ENCODE assay signal across 8 mouse cellular contexts in genomic region chr8:123476911-123477736, GRCm38 (mm10). TPM values are rescaled to one million over a fixed set of nuclear protein-coding genes. Genes with fewer than 3 reads are reported as not detected.
DNase-seq lines count a peak whose midpoint lies in the region; ATAC-seq and TF ChIP-seq lines count a peak whose summit lies in the region.

No protein-coding gene starts in this region.

- H3K27ac ChIP-seq in heart, embryonic 11.5 days (ENCODE audit: low read depth, low read length), result peak overlapping the region; percentile 97; the same call in 1 of the 2 replicates
- no peak overlapping the region for H3K27ac ChIP-seq in CH12.LX (ENCODE audit: insufficient read depth, low read depth)
- H3K27ac ChIP-seq in embryonic facial prominence, embryonic 12.5 days, result peak overlapping the region; percentile 91; the same call in 1 of the 2 replicates
- peak overlapping the region; percentile 98 for H3K27ac ChIP-seq in hindbrain, embryonic 16.5 days (ENCODE audit: low read depth, low read length)
- H3K27ac ChIP-seq in lung, postnatal 0 days (ENCODE audit: low read length), result no peak overlapping the region; the same call in 1 of the 2 replicates

- peak overlapping the region; percentile 89 for H3K4me2 ChIP-seq in heart, embryonic 11.5 days
- peak overlapping the region; percentile 62 for H3K4me2 ChIP-seq in CH12.LX (ENCODE audit: insufficient read depth, low read depth, poor library complexity, severe bottlenecking)
- peak overlapping the region; percentile 87 for H3K4me2 ChIP-seq in embryonic facial prominence, embryonic 12.5 days (replicated peaks)
- peak overlapping the region; percentile 88 for H3K4me2 ChIP-seq in hindbrain, embryonic 16.5 days (ENCODE audit: low read length)
- peak overlapping the region; percentile 73 for H3K4me2 ChIP-seq in lung, postnatal 0 days (replicated peaks; ENCODE audit: low read depth, low read length)

- in situ Hi-C loops in CH12.LX (cut with MboI; ENCODE audit: low pct_ligation_motif_present, low pct_unique_long_range_greater_than_20kb, low sequenced_read_pairs), result no loop called here

- H3K9ac ChIP-seq in heart, embryonic 11.5 days (ENCODE audit: low read depth, low read length), result peak overlapping the region; percentile 88
- H3K9ac ChIP-seq in CH12.LX (ENCODE audit: insufficient read depth, low read depth), result peak overlapping the region; percentile 45
- peak overlapping the region; percentile 75 for H3K9ac ChIP-seq in embryonic facial prominence, embryonic 12.5 days
- H3K9ac ChIP-seq in hindbrain, embryonic 16.5 days (ENCODE audit: low read depth, low read length), result peak overlapping the region; percentile 92
- peak overlapping the region; percentile 51 for H3K9ac ChIP-seq in lung, postnatal 0 days (replicated peaks; ENCODE audit: low read depth)

- no peak for TF ChIP-seq EP300 in CH12.LX (IDR thresholded peaks at IDR 0.05; ENCODE audit: low read length)
- no peak for TF ChIP-seq EP300 in lung, postnatal 0 days (IDR thresholded peaks at IDR 0.05)

- H3K4me1 ChIP-seq in heart, embryonic 11.5 days (ENCODE audit: control insufficient read depth, insufficient read depth, low read length), result peaks cover 9% of the 10 kb centered on the region
- H3K4me1 ChIP-seq in CH12.LX (ENCODE audit: control insufficient read depth in 1 of 2, insufficient read depth in 2 of 2), result peaks cover 13 to 24% of the 10 kb centered on the region in 2 experiments
- H3K4me1 ChIP-seq in embryonic facial prominence, embryonic 12.5 days, result peaks cover 15% of the 10 kb centered on the region
- H3K4me1 ChIP-seq in hindbrain, embryonic 16.5 days (ENCODE audit: control insufficient read depth, insufficient read depth, low read depth, low read length), result peaks cover 17% of the 10 kb centered on the region
- peaks cover 11% of the 10 kb centered on the region; the same call in 1 of the 2 replicates for H3K4me1 ChIP-seq in lung, postnatal 0 days (ENCODE audit: insufficient read depth, low read depth, low read length)

- peaks cover 24% of the 10 kb centered on the region for H3K79me2 ChIP-seq in CH12.LX (replicated peaks; ENCODE audit: control insufficient read depth, extremely low read depth, insufficient read depth, poor library complexity, severe bottlenecking)

- no peaks in the 10 kb centered on the region for H3K9me3 ChIP-seq in heart, embryonic 11.5 days (replicated peaks; ENCODE audit: control insufficient read depth, low read length)
- H3K9me3 ChIP-seq in CH12.LX (replicated peaks; ENCODE audit: low read length), result no peaks in the 10 kb centered on the region
- H3K9me3 ChIP-seq in embryonic facial prominence, embryonic 12.5 days, result no peaks in the 10 kb centered on the region
- H3K9me3 ChIP-seq in hindbrain, embryonic 16.5 days (ENCODE audit: control insufficient read depth, low read length), result no peaks in the 10 kb centered on the region
- no peaks in the 10 kb centered on the region for H3K9me3 ChIP-seq in lung, postnatal 0 days (ENCODE audit: low read length)

- TF ChIP-seq POLR2A in CH12.LX (IDR thresholded peaks at IDR 0.05; ENCODE audit: low read depth, low read length), result no peak

- no peak for TF ChIP-seq CTCF in CH12.LX (conservative IDR thresholded peaks at IDR 0.05 in 1 of 2, IDR thresholded peaks at IDR 0.05 in 1 of 2; ENCODE audit: low read depth in 2 of 2, low read length in 2 of 2)
- no peak for TF ChIP-seq CTCF in lung, postnatal 0 days (IDR thresholded peaks at IDR 0.05)

- no peak for TF ChIP-seq RAD21 in CH12.LX (IDR thresholded peaks at IDR 0.05; ENCODE audit: low read depth, low read length)

- peak overlapping the region; percentile 90 for H3K4me3 ChIP-seq in heart, embryonic 11.5 days (ENCODE audit: low read depth, low read length)
- H3K4me3 ChIP-seq in CH12.LX (replicated peaks in 1 of 3; ENCODE audit: low read depth in 2 of 3, low read length in 2 of 3, poor library complexity in 1 of 3), result peak overlapping the region; percentile 80 to 100 (median 86)
- H3K4me3 ChIP-seq in embryonic facial prominence, embryonic 12.5 days, result peak overlapping the region; percentile 66
- peak overlapping the region; percentile 74 for H3K4me3 ChIP-seq in hindbrain, embryonic 16.5 days (ENCODE audit: low read length)
- peak overlapping the region; percentile 93 for H3K4me3 ChIP-seq in lung, postnatal 0 days (ENCODE audit: low read depth, low read length)

- ATAC-seq in heart, embryonic 11.5 days (replicated peaks; ENCODE audit: insufficient number of reproducible peaks, low FRiP score, low TSS enrichment), result no peak; the same call in 1 of the 2 replicates
- peak; percentile 43; the same call in 1 of the 2 replicates for ATAC-seq in embryonic facial prominence, embryonic 12.5 days (ENCODE audit: insufficient number of reproducible peaks, insufficient read depth, low FRiP score, low TSS enrichment)
- peak; percentile 64 for ATAC-seq in hindbrain, embryonic 16.5 days
- peak; percentile 13 for ATAC-seq in lung, postnatal 0 days

- no peaks in the 10 kb centered on the region for H3K27me3 ChIP-seq in heart, embryonic 11.5 days (ENCODE audit: control insufficient read depth, insufficient read depth, low read length)
- no peaks in the 10 kb centered on the region for H3K27me3 ChIP-seq in CH12.LX (replicated peaks)
- H3K27me3 ChIP-seq in embryonic facial prominence, embryonic 12.5 days, result no peaks in the 10 kb centered on the region
- no peaks in the 10 kb centered on the region for H3K27me3 ChIP-seq in hindbrain, embryonic 16.5 days (replicated peaks; ENCODE audit: control insufficient read depth, insufficient read depth, low read length)
- H3K27me3 ChIP-seq in lung, postnatal 0 days (replicated peaks; ENCODE audit: insufficient read depth, low read length), result no peaks in the 10 kb centered on the region
- no peaks in the 10 kb centered on the region for H3K27me3 ChIP-seq in splenic B cell, adult 2 months (ENCODE audit: control insufficient read depth, insufficient read depth, low read length, poor library complexity, severe bottlenecking)

- peaks cover 7% of the 10 kb centered on the region; the same call in 1 of the 2 replicates for H3K36me3 ChIP-seq in heart, embryonic 11.5 days (ENCODE audit: control insufficient read depth, insufficient read depth, low read length)
- H3K36me3 ChIP-seq in CH12.LX (replicated peaks in 1 of 2; ENCODE audit: control insufficient read depth in 1 of 2, insufficient read depth in 1 of 2, low read length in 1 of 2), result peaks cover 14 to 20% of the 10 kb centered on the region in 2 experiments
- peaks cover 16% of the 10 kb centered on the region for H3K36me3 ChIP-seq in embryonic facial prominence, embryonic 12.5 days
- peaks cover 7% of the 10 kb centered on the region for H3K36me3 ChIP-seq in hindbrain, embryonic 16.5 days (ENCODE audit: control insufficient read depth, insufficient read depth, low read length)
- peaks cover 5% of the 10 kb centered on the region; the same call in 1 of the 2 replicates for H3K36me3 ChIP-seq in lung, postnatal 0 days (ENCODE audit: insufficient read depth, low read length)
- no peaks in the 10 kb centered on the region for H3K36me3 ChIP-seq in splenic B cell, adult 2 months (ENCODE audit: control insufficient read depth, insufficient read depth, low read length, poor library complexity, severe bottlenecking)

- DNase-seq in heart, adult 8-10 months (ENCODE audit: low spot score), result no peak
- DNase-seq in CH12.LX (ENCODE audit: extremely low read depth), result no peak
- peak; percentile 12 for DNase-seq in lung, postnatal 0 days (ENCODE audit: low spot score)
- DNase-seq in splenic B cell, adult 2 months (ENCODE audit: low read depth, low spot score), result peak; percentile 20
- no peak for DNase-seq in gastrocnemius, adult 8-10 months (ENCODE audit: low spot score in 2 of 2)

- dilution Hi-C loops in CH12.LX (cut with MboI; ENCODE audit: extremely low pct_ligation_motif_present, extremely low pct_unique_long_range_greater_than_20kb, low sequenced_read_pairs), result no loop called here

- WGBS in heart, embryonic 11.5 days (ENCODE audit: insufficient replicate concordance), result 8% methylated on average over 34 of the region's 34 CpGs
- WGBS in embryonic facial prominence, embryonic 12.5 days, result 9% methylated on average over 34 of the region's 34 CpGs
- WGBS in hindbrain, embryonic 16.5 days, result 5% methylated on average over 34 of the region's 34 CpGs
- 6% methylated on average over 33 of the region's 34 CpGs for WGBS in lung, postnatal 0 days

RNA-seq across cellular contexts. Expression of gene Afg3l1, which starts 0.6 kb away (rescaled TPM):
- 29.8 and 32.9 TPM in 2 replicates for polyA plus RNA-seq in heart, embryonic 11.5 days (2014; fragmentation: Nextera tagmentation; extraction: Ambion mirVana)
- total RNA-seq in heart, adult 8-10 months (2022), result 10 to 100 TPM; 59.2 to 78.1 (median 73.3) TPM
- total RNA-seq in CH12.LX (2012; rRNA removed) (36.0 and 36.2 TPM in 2 replicates), CH12.LX (2014; rRNA removed) (16.4 and 20.3 TPM in 2 replicates)
- 47.6 and 48.0 TPM in 2 replicates for polyA plus RNA-seq in CH12.LX (2012; ENCODE audit: insufficient read length, low read depth)
- 62.1 and 66.6 TPM in 2 replicates for polyA plus RNA-seq in embryonic facial prominence, embryonic 12.5 days (2016; fragmentation: Nextera tagmentation; extraction: Ambion mirVana)
- 48.7 and 57.4 TPM in 2 replicates for polyA plus RNA-seq in hindbrain, embryonic 16.5 days (2015; fragmentation: Nextera tagmentation; extraction: Ambion mirVana)
- 28.3 and 32.1 TPM in 2 replicates for polyA plus RNA-seq in lung, postnatal 0 days (2015; fragmentation: Nextera tagmentation; extraction: Ambion mirVana)
- total RNA-seq in gastrocnemius, adult 8-10 months (2022), result 10 to 100 TPM; 45.0 to 48.8 (median 47.8) TPM

RNA-seq across cellular contexts. Expression of gene Dbndd1, which starts 38.1 kb away (rescaled TPM):
- polyA plus RNA-seq in heart, embryonic 11.5 days (2014; fragmentation: Nextera tagmentation; extraction: Ambion mirVana), result 2.2 and 3.2 TPM in 2 replicates
- total RNA-seq in heart, adult 8-10 months (2022), result not detected
- total RNA-seq in CH12.LX (2012; rRNA removed), result 0.38 and 0.55 TPM in 2 replicates
- total RNA-seq in CH12.LX (2014; rRNA removed), result not detected in 2 replicates
- polyA plus RNA-seq in CH12.LX (2012; ENCODE audit: insufficient read length, low read depth), result 2.1 and 2.5 TPM in 2 replicates
- 11.3 and 12.9 TPM in 2 replicates for polyA plus RNA-seq in embryonic facial prominence, embryonic 12.5 days (2016; fragmentation: Nextera tagmentation; extraction: Ambion mirVana)
- polyA plus RNA-seq in hindbrain, embryonic 16.5 days (2015; fragmentation: Nextera tagmentation; extraction: Ambion mirVana), result 85.6 and 88.2 TPM in 2 replicates
- polyA plus RNA-seq in lung, postnatal 0 days (2015; fragmentation: Nextera tagmentation; extraction: Ambion mirVana), result 1.7 and 1.8 TPM in 2 replicates
- not detected for total RNA-seq in gastrocnemius, adult 8-10 months (2022)

RNA-seq across cellular contexts. Expression of gene Gas8, which starts 41.5 kb away (rescaled TPM):
- 17.8 and 18.5 TPM in 2 replicates for polyA plus RNA-seq in heart, embryonic 11.5 days (2014; fragmentation: Nextera tagmentation; extraction: Ambion mirVana)
- total RNA-seq in heart, adult 8-10 months (2022), result 1 to 10 TPM; 2.9 to 5.6 (median 4.0) TPM
- total RNA-seq in CH12.LX (2012; rRNA removed) (15.2 and 18.5 TPM in 2 replicates), CH12.LX (2014; rRNA removed) (6.0 and 8.3 TPM in 2 replicates)
- 22.0 and 28.7 TPM in 2 replicates for polyA plus RNA-seq in CH12.LX (2012; ENCODE audit: insufficient read length, low read depth)
- 37.4 and 40.6 TPM in 2 replicates for polyA plus RNA-seq in embryonic facial prominence, embryonic 12.5 days (2016; fragmentation: Nextera tagmentation; extraction: Ambion mirVana)
- polyA plus RNA-seq in hindbrain, embryonic 16.5 days (2015; fragmentation: Nextera tagmentation; extraction: Ambion mirVana), result 40.9 and 44.1 TPM in 2 replicates
- polyA plus RNA-seq in lung, postnatal 0 days (2015; fragmentation: Nextera tagmentation; extraction: Ambion mirVana), result 19.6 and 21.5 TPM in 2 replicates
- total RNA-seq in gastrocnemius, adult 8-10 months (2022), result 1 to 10 TPM; 2.3 to 5.4 (median 3.3) TPM

RNA-seq across cellular contexts. Expression of gene Def8, which starts 53.8 kb away (rescaled TPM):
- polyA plus RNA-seq in heart, embryonic 11.5 days (2014; fragmentation: Nextera tagmentation; extraction: Ambion mirVana), result 32.2 and 36.1 TPM in 2 replicates
- total RNA-seq in heart, adult 8-10 months (2022), result 10 to 100 TPM; 64.0 to 74.9 (median 68.1) TPM
- total RNA-seq in CH12.LX (2012; rRNA removed) (19.9 and 20.9 TPM in 2 replicates), CH12.LX (2014; rRNA removed) (16.8 and 17.9 TPM in 2 replicates)
- 22.4 and 23.3 TPM in 2 replicates for polyA plus RNA-seq in CH12.LX (2012; ENCODE audit: insufficient read length, low read depth)
- 42.2 and 42.7 TPM in 2 replicates for polyA plus RNA-seq in embryonic facial prominence, embryonic 12.5 days (2016; fragmentation: Nextera tagmentation; extraction: Ambion mirVana)
- polyA plus RNA-seq in hindbrain, embryonic 16.5 days (2015; fragmentation: Nextera tagmentation; extraction: Ambion mirVana), result 50.5 and 53.5 TPM in 2 replicates
- 11.2 and 11.6 TPM in 2 replicates for polyA plus RNA-seq in lung, postnatal 0 days (2015; fragmentation: Nextera tagmentation; extraction: Ambion mirVana)
- 10 to 100 TPM; 36.9 to 47.1 (median 38.2) TPM for total RNA-seq in gastrocnemius, adult 8-10 months (2022)

Comparison
In these comparisons a context has a peak if more than half of its experiments do, and no peak if none do; other contexts are left out.
1. H3K27ac ChIP-seq: peak in heart, embryonic 11.5 days (single experiment), embryonic facial prominence, embryonic 12.5 days (single experiment) and hindbrain, embryonic 16.5 days (single experiment); none in CH12.LX (single experiment) and lung, postnatal 0 days (single experiment).
2. DNase-seq: peak in lung, postnatal 0 days (single experiment) and splenic B cell, adult 2 months (single experiment); none in heart, adult 8-10 months (single experiment), CH12.LX (single experiment) and gastrocnemius, adult 8-10 months (0 of 2).
3. Peak in every context shown above with its lines, with median percentiles within 50 percentile points of each other: H3K4me2 ChIP-seq, H3K4me3 ChIP-seq and H3K9ac ChIP-seq.